In genomic region chr17:50025651-50026050, GRCm38 (mm10) we compare ENCODE assay signal across 13 mouse cellular contexts.
DNase-seq lines count a peak whose midpoint lies in the region; ATAC-seq and TF ChIP-seq lines count a peak whose summit lies in the region.
"Had no signal": no experiment of that assay in that cellular context is flagged by ENCODE, and none has a peak within 500 bp of the region (broad histone marks: within the 10 kb centered on the region; RNA-seq: fewer than 3 reads in every experiment).

No protein-coding gene starts in this region.

- TF ChIP-seq CTCF in liver, postnatal 0 days (IDR thresholded peaks at IDR 0.05; ENCODE audit: low read depth) = no peak

- no peak for TF ChIP-seq EP300 in liver, postnatal 0 days (IDR thresholded peaks at IDR 0.05; ENCODE audit: low read depth)

- H3K27me3 ChIP-seq in liver, postnatal 0 days (ENCODE audit: insufficient read depth, low read length) = no peaks in the 10 kb centered on the region
- H3K27me3 ChIP-seq in forebrain, embryonic 10.5 days (ENCODE audit: poor library complexity, severe bottlenecking) = no peaks in the 10 kb centered on the region
- H3K27me3 ChIP-seq: intestine, embryonic 15.5 days; midbrain, embryonic 12.5 days had no signal

- no peak overlapping the region for H3K9ac ChIP-seq in liver, postnatal 0 days (replicated peaks)
- H3K9ac ChIP-seq: intestine, embryonic 15.5 days; midbrain, embryonic 12.5 days had no signal

- H3K4me3 ChIP-seq in liver, postnatal 0 days (ENCODE audit: low read depth, low read length) = no peak overlapping the region
- no peak overlapping the region for H3K4me3 ChIP-seq in forebrain, embryonic 10.5 days
- H3K4me3 ChIP-seq: heart, embryonic 10.5 days; hindbrain, embryonic 10.5 days; intestine, embryonic 15.5 days; midbrain, embryonic 12.5 days had no signal

- 47% methylated on average over 1 of the region's 1 CpGs for WGBS in liver, postnatal 0 days (ENCODE audit: insufficient replicate concordance)
- 75% methylated on average over 1 of the region's 1 CpGs for WGBS in forebrain, embryonic 10.5 days

- H3K27ac ChIP-seq in liver, postnatal 0 days (ENCODE audit: low read depth) = peak overlapping the region; percentile 81
- H3K27ac ChIP-seq in forebrain, embryonic 10.5 days = no peak overlapping the region
- H3K27ac ChIP-seq: heart, embryonic 10.5 days; hindbrain, embryonic 10.5 days; intestine, embryonic 15.5 days; midbrain, embryonic 12.5 days had no signal

- DNase-seq in 416B (ENCODE audit: low read depth) (peak; percentile 16), MN1 (ENCODE audit: low spot score) (no peak)
- DNase-seq in B cell, adult 2 months = peak; percentile 46 to 50
- no peak for DNase-seq in liver, postnatal 0 days
- no peak for DNase-seq in urinary bladder, postnatal 10 days (ENCODE audit: low spot score)
- DNase-seq in forebrain, embryonic 10.5 days (ENCODE audit: extremely low spot score, low spot score) = no peak
- DNase-seq: cerebellum, adult 9-11 months had no signal

- peak; percentile 46 for ATAC-seq in common myeloid progenitor, adult 5-6 weeks (replicated peaks; ENCODE audit: low read depth, poor library complexity, severe bottlenecking)
- peak; percentile 14 for ATAC-seq in liver, postnatal 0 days
- ATAC-seq: forebrain, embryonic 16.5 days; intestine, embryonic 15.5 days had no signal

- H3K9me3 ChIP-seq in liver, postnatal 0 days (ENCODE audit: low read length) = no peaks in the 10 kb centered on the region
- no peaks in the 10 kb centered on the region for H3K9me3 ChIP-seq in forebrain, embryonic 10.5 days
- H3K9me3 ChIP-seq: heart, embryonic 10.5 days; hindbrain, embryonic 10.5 days; intestine, embryonic 15.5 days; midbrain, embryonic 12.5 days had no signal

- H3K4me2 ChIP-seq in liver, postnatal 0 days (ENCODE audit: low read depth, low read length) = no peak overlapping the region
- H3K4me2 ChIP-seq: intestine, embryonic 15.5 days; midbrain, embryonic 12.5 days had no signal

- H3K4me1 ChIP-seq in liver, postnatal 0 days (ENCODE audit: insufficient read depth) = peaks cover 27% of the 10 kb centered on the region
- H3K4me1 ChIP-seq in forebrain, embryonic 10.5 days = peaks cover 29% of the 10 kb centered on the region
- H3K4me1 ChIP-seq: intestine, embryonic 15.5 days had no signal

- no peaks in the 10 kb centered on the region for H3K36me3 ChIP-seq in liver, postnatal 0 days (replicated peaks; ENCODE audit: insufficient read depth, low read length)
- H3K36me3 ChIP-seq in forebrain, embryonic 10.5 days (replicated peaks) = no peaks in the 10 kb centered on the region
- H3K36me3 ChIP-seq: heart, embryonic 10.5 days; hindbrain, embryonic 10.5 days; intestine, embryonic 15.5 days; midbrain, embryonic 12.5 days had no signal

Comparison
In these comparisons a context has a peak if more than half of its experiments do, and no peak if none do; other contexts are left out.
1. DNase-seq: peak in 416B (single experiment) and B cell, adult 2 months (2 of 2); none in liver, postnatal 0 days (single experiment), urinary bladder, postnatal 10 days (single experiment), forebrain, embryonic 10.5 days (single experiment) and MN1 (single experiment).